Mouse (Mus musculus): ENCODE measurements around the gene Rbfox3. TPM values are rescaled to one million over a fixed set of nuclear protein-coding genes. Genes with fewer than 3 reads are reported as not detected.

Gene Rbfox3
- polyA plus RNA-seq, 1 experiment from 2014 or later, result 55.2 TPM

DNA sequence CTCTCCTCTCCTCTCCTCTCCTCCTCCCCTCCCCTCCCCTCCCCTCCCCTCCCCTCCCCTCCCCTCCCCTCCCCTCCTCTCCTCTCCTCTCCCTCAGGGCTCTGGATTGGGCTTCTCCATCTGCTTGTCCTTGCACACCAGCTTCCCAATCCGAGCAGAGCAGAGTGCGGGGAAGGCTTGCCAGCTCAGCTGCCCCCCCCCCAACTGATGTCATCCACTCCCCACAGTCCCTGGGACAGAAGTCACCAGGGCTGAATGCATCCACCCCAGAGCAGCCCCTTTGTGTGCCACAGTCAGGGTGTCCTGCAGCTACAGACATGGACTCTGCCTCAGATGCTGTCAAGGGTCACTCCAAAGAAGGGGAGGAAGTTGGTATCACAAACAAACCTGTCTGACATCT lies 4.5 kb upstream of the Rbfox3 start:
- peaks cover 44% of the 10 kb centered on the region for H3K4me1 ChIP-seq (replicated peaks)
- no peaks in the 10 kb centered on the region for H3K36me3 ChIP-seq
- no peak overlapping the region for H3K4me3 ChIP-seq
- H3K4me2 ChIP-seq, result 0 out of 2 replicates have a peak overlapping the region, but pooled peaks have one; percentile 29
- peak overlapping the region; percentile 90 for H3K27ac ChIP-seq
- no peaks in the 10 kb centered on the region for H3K27me3 ChIP-seq
- H3K9ac ChIP-seq, result no peak overlapping the region
- no peak for ATAC-seq (ENCODE audit: low FRiP score)
- H3K9me3 ChIP-seq, result no peaks in the 10 kb centered on the region
- 25% methylated on average over 2 of the region's 2 CpGs for WGBS

DNA sequence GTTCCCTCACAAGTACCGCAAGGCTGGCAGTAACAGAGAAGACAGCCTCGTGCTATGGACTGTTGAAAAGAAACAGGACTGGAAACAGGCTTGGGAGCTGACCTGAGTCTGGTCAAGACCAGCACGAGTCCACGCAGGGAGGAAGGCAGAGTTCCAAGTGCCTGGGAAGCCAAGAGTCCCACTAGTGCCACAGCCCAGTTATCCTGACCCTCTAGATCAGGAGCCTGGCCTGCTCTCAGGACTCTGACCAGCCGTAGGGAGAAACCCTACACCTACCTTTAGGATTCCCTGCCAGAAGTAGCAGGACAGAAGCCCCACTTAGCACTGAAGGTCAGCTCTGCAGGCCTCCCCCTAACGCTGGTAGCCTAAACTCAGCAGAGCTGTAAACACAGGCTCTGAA lies 1.3 kb upstream of the Rbfox3 start:
- H3K9me3 ChIP-seq, result no peaks in the 10 kb centered on the region
- no peaks in the 10 kb centered on the region for H3K36me3 ChIP-seq
- no peak overlapping the region for H3K4me2 ChIP-seq
- WGBS, result 73% methylated on average over 6 of the region's 6 CpGs
- ATAC-seq (ENCODE audit: low FRiP score), result no peak
- H3K27me3 ChIP-seq, result peaks cover 5% of the 10 kb centered on the region; the same call in 1 of the 2 replicates
- H3K4me1 ChIP-seq (replicated peaks), result peaks cover 48% of the 10 kb centered on the region
- no peak overlapping the region for H3K27ac ChIP-seq
- H3K9ac ChIP-seq, result no peak overlapping the region; the same call in 1 of the 2 replicates
- no peak overlapping the region for H3K4me3 ChIP-seq

DNA sequence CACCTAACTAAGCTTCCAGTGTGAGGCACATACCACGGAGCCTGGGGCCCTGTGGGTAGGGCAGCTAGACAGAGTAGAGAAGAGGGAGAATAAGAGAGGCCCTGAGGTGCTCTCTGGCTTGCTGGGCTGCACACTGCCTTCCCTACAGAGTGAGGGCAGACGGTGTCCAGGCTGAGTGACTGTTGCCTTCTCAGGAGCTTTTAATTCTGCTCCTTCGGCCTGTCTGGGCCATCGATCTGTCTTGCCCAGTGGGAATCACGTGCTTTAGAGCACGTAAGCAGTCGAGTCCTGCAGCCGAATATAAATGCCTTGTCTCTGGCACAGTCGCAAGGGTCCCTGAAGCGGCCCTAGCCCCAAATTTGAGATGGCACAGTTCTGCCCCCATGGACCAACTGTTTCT lies 641 bp downstream of the Rbfox3 start:
- H3K9me3 ChIP-seq, result no peaks in the 10 kb centered on the region

DNA sequence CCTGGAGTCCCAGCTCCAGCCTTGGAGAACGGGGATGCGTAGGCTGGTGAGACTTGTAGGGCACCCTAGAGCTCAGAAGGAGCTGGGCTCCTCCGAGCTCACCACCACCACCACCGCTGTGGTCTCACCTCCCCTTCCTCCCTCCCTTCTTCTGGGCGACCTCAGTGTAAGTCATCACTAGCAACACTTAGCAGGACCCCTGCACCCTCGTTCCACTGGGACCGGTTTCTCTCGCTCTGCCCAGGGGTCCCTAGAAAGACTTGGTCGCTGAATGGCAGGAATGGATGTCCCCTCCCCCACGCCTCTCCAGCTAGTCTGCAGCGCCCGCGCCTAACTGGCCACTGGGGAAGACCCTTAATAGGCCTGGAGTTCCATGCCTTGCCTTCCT lies 1.6 kb downstream of the Rbfox3 start:
- Histone ChIP-seq H3K4me1 (replicated peaks) (peaks cover 58% of the 10 kb centered on the region), H3K9me3 (no peaks in the 10 kb centered on the region), H3K9ac (peak overlapping the region; percentile 97), H3K4me3 (peak overlapping the region; percentile 84), H3K4me2 (peak overlapping the region; percentile 88), H3K36me3 (no peaks in the 10 kb centered on the region), H3K27me3 (peaks cover 22% of the 10 kb centered on the region), H3K27ac (peak overlapping the region; percentile 99)
- peak; percentile 37 for ATAC-seq (ENCODE audit: low FRiP score)
- under 1% methylated on average over 12 of the region's 13 CpGs for WGBS

More for the DNA sequence above, 641 bp downstream of the Rbfox3 start:
- no peaks in the 10 kb centered on the region for H3K36me3 ChIP-seq
- peak overlapping the region; percentile 99 for H3K27ac ChIP-seq
- no peak for ATAC-seq (ENCODE audit: low FRiP score)
- 0 out of 2 replicates have a peak overlapping the region, but pooled peaks have one; percentile 13 for H3K9ac ChIP-seq
- peak overlapping the region; percentile 88; the same call in 1 of the 2 replicates for H3K4me2 ChIP-seq
- H3K27me3 ChIP-seq, result peaks cover 22% of the 10 kb centered on the region
- H3K4me3 ChIP-seq, result no peak overlapping the region
- peaks cover 49% of the 10 kb centered on the region for H3K4me1 ChIP-seq (replicated peaks)
- 56% methylated on average over 10 of the region's 10 CpGs for WGBS

DNA sequence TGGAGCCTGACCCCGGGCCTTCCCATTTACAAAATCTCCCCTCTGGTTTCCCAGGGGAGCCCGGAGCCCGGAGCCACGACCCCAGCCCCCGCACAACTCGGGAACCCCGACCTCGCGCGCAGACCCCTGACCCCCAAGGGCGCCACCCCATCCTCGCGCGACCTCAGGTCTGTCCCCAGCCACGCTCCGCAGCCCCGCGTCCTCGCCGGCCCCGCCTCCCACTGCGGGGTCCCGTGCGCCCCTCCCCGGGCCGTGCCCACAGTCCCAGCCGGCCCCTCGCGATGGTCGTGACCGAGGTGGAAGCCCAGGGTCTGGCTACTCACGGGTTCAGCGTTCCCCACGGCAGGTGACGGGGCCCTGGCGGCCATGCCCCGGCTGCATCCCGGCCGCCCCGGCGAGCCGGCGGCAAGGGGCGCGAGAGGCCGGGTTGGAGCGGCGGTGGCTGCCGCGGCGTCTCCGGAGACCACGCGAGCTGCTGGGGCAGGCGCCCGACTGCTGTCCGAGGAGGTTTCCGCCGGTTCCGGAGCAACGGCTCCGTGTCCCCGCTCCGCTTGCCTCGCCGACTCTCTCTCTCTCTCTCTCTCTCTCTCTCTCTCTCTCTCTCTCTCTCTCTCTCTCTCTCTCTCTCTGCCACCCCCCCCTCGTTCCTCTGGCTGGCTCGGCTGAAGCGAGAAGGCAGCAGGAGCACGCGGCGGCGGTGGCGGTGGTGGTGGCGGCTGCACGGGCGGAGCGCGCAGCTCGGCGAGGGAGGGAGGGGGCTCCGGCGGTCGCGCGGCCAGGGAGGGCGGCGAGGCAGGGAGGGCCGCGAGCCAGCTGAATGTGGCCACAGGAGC lies 2.2 kb downstream of the Rbfox3 start:
- peak overlapping the region; percentile 99 for H3K27ac ChIP-seq
- no peaks in the 10 kb centered on the region for H3K36me3 ChIP-seq
- peak overlapping the region; percentile 97 for H3K9ac ChIP-seq
- WGBS, result under 1% methylated on average over 68 of the region's 90 CpGs
- H3K27me3 ChIP-seq, result peaks cover 22% of the 10 kb centered on the region
- H3K9me3 ChIP-seq, result no peaks in the 10 kb centered on the region
- peak overlapping the region; percentile 84 for H3K4me3 ChIP-seq
- ATAC-seq (ENCODE audit: low FRiP score), result peak; percentile 41
- peaks cover 63% of the 10 kb centered on the region for H3K4me1 ChIP-seq (replicated peaks)
- H3K4me2 ChIP-seq, result peak overlapping the region; percentile 88

DNA sequence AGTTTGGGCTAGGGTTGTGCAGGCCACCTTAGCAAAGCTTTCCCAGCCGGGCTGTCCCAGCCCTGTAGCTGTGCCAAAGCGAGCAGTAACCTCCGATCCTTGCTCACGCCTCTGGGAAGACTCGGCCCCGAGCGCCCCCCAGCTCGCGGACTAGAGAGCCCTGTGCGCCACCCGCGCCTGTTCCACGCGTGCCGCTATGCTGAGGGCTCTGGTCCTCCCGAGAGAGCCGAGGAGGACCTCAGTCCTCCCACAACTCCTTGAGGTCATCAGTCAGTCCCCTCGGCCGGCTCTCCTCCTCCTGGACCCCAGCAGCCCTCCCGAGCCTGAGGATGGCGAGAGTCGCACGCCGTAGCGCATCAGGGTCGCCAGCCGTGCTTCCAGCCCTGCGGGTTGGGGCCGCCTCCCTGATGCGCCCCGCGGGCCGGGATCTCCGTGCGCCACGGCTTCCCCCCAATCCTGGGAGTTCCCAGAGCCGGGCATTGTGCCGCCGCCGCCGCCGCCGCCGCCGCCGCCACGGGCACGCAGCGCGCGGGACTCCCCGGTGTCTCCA lies 2.9 kb downstream of the Rbfox3 start:
- Histone ChIP-seq H3K27ac (peak overlapping the region; percentile 99), H3K27me3 (peaks cover 22% of the 10 kb centered on the region), H3K4me3 (peak overlapping the region; percentile 84), H3K4me1 (replicated peaks) (peaks cover 64% of the 10 kb centered on the region), H3K36me3 (no peaks in the 10 kb centered on the region), H3K9ac (peak overlapping the region; percentile 97), H3K4me2 (peak overlapping the region; percentile 88), H3K9me3 (no peaks in the 10 kb centered on the region)
- under 1% methylated on average over 45 of the region's 52 CpGs for WGBS
- peak; percentile 26; the same call in 1 of the 2 replicates for ATAC-seq (ENCODE audit: low FRiP score)

DNA sequence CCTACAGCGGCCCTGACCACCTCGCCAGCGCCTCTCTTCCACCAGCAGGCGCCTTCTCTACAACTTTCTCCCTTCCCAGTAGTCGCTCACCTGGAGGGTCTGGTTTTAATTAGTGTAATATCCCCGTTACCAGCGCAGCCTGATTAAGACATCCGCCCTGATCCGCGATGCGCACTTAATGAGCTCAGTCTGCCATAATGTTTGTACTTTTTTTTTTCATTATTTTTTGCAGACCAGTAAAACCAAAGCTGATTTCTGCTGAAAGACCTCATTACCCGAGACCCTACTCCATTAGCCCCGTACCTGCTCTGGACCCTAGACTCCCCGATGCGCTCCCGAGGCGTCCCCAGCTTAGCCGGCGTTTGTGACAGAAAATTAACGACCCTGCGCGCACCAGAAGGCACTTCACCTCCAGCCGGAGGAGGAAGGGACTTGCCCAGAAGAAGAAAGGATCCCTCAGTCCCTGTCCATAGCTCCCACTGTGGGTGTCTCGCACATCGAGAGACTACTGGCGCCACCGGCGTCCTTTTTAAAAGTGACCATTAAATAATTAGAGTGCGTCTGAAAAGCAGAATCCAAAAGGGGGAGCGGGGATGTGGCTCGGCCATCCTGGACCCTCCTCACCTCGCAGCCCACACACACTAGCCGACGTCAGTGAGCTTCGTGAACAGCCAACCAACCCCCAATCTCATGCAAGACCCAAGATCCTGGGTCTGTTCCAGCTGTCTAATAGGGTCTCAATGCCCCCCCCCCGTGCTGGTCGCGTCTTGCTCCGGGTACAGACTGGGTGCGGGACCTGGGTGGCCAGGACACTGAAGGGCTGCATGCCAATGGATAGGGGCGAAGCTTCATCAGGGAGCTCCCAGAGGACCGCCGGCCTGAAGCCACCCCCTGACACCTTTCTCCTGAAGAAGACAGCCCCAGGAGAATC lies 3.7 kb downstream of the Rbfox3 start:
- H3K4me1 ChIP-seq (replicated peaks), result peaks cover 64% of the 10 kb centered on the region
- ATAC-seq (ENCODE audit: low FRiP score), result no peak
- 1% methylated on average over 43 of the region's 43 CpGs for WGBS

DNA sequence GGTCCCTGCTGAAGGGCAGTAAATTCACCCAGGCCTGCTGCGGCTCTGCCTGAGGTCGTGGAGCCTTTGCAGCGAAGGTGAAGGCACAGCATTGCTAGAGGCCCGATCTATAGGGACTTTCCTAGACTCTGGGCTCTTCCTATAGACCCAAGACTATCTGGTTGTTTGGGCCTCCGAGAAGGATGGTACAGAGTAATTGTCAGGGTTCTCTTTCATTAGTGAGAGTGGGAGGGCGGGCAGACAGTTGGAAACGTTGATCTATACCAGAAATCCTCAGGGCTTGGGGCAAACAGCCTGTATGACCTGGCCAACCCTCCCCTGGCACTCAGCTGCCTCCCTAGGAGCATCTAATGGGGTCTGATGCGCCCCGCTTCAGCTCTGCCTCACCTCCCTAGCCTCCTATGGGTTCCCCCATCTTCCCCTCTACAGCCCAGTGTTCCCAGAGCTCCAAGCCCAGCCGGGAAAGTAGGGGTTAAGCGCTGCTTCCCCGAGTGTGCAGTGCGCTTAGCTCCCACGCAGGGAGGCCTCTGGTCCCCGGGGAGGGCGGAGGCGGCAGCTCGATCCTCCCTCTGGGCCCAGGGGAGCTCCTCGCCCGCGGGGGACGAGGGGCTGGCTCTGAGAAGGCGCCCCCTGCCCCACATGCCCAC lies 4.5 kb downstream of the Rbfox3 start:
- WGBS, result 7% methylated on average over 20 of the region's 23 CpGs
- Histone ChIP-seq H3K9ac (peak overlapping the region; percentile 97), H3K9me3 (no peaks in the 10 kb centered on the region), H3K27me3 (peaks cover 22% of the 10 kb centered on the region), H3K27ac (peak overlapping the region; percentile 99), H3K4me2 (peak overlapping the region; percentile 88), H3K4me1 (replicated peaks) (peaks cover 64% of the 10 kb centered on the region), H3K36me3 (no peaks in the 10 kb centered on the region), H3K4me3 (peak overlapping the region; percentile 84)
- no peak for ATAC-seq (ENCODE audit: low FRiP score)

More for the DNA sequence above, 3.7 kb downstream of the Rbfox3 start:
- H3K36me3 ChIP-seq, result no peaks in the 10 kb centered on the region
- H3K9ac ChIP-seq, result peak overlapping the region; percentile 97
- peak overlapping the region; percentile 99 for H3K27ac ChIP-seq
- peak overlapping the region; percentile 88 for H3K4me2 ChIP-seq
- peaks cover 22% of the 10 kb centered on the region for H3K27me3 ChIP-seq
- no peaks in the 10 kb centered on the region for H3K9me3 ChIP-seq
- H3K4me3 ChIP-seq, result peak overlapping the region; percentile 84

DNA sequence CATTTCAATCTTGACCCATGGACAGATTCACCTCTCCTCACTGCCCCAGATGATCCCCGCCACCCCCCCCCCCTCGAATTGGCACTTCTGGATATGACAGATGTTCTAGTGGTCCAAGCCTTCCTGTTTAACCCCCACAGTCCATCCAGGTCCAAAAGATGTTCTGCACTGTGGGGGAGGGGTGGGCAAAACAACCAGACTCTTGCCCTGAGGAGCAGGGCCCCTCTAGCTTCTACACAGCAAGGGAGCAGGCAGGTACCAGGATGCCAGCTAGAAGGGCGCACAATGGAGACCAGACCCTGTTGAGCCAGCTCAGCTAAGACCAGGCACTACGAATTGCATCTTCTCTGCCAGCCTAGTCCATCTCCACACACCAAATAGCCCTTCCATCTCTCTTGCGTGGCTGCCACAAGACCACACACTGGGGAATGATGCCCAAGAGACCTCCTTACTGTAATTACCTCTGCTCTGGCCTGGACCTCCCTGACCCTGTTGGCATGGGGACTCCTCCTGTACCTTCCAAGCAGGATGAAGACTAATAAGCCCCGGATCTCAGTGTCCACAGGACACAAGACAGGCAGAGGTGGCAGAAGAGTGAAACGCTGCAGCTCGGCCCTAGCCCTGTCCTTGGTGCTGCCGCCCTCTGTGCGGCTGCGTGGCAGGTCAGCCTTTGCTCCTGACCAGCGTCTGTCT lies 5.1 kb downstream of the Rbfox3 start:
- Histone ChIP-seq H3K9ac (peak overlapping the region; percentile 97), H3K27ac (peak overlapping the region; percentile 99), H3K27me3 (peaks cover 22% of the 10 kb centered on the region), H3K4me3 (peak overlapping the region; percentile 84), H3K9me3 (no peaks in the 10 kb centered on the region), H3K4me1 (replicated peaks) (peaks cover 65% of the 10 kb centered on the region), H3K36me3 (no peaks in the 10 kb centered on the region), H3K4me2 (peak overlapping the region; percentile 88)
- no peak for ATAC-seq (ENCODE audit: low FRiP score)
- WGBS, result 24% methylated on average over 12 of the region's 12 CpGs

DNA sequence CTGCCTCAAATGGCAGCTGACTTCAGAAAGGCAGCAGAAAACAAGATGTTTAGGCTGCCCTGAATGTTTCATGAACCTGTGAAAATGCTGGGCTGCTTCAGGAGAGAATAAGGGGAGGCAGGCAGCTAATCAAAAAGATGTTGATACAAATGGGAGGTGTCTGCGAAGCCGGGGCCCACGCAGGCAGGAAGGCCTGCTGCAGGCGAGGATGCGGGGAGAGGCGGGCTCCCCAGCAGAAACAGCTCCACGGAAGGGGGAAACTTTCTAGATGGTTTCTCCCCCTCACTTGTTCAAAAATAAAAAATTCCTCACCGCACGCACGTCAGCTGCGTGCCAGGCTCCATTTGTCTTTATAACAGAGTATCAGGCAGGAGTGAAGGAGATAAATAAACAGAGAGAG lies 5.7 kb downstream of the Rbfox3 start:
- peaks cover 65% of the 10 kb centered on the region for H3K4me1 ChIP-seq (replicated peaks)
- 39% methylated on average over 11 of the region's 11 CpGs for WGBS

DNA sequence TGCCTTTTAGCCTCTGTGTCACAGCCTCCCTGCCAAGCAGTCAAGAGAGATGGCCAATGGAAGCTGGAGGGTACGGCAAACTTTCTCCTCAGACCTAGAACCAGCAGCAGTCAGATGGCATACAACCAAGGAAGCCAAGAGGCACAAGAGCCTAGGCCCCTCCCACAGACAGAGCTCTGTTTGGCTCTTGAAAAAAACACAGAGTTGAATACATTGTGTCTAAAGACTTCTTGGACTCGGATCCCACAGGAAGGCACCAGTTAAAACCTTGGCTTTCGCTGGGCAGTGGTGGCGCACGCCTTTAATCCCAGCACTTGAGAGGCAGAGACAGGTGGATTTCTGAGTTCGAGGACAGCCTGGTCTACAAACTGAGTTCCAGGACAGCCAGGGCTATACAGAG lies 7.1 kb downstream of the Rbfox3 start:
- Histone ChIP-seq H3K27me3 (peaks cover 22% of the 10 kb centered on the region), H3K27ac (peak overlapping the region; percentile 18; the same call in 1 of the 2 replicates), H3K4me1 (replicated peaks) (peaks cover 67% of the 10 kb centered on the region), H3K9me3 (no peaks in the 10 kb centered on the region), H3K4me2 (no peak overlapping the region), H3K36me3 (no peaks in the 10 kb centered on the region), H3K4me3 (no peak overlapping the region), H3K9ac (no peak overlapping the region)
- no peak for ATAC-seq (ENCODE audit: low FRiP score)
- 87% methylated on average over 6 of the region's 6 CpGs for WGBS

More for the DNA sequence above, 5.7 kb downstream of the Rbfox3 start:
- Histone ChIP-seq H3K27me3 (peaks cover 22% of the 10 kb centered on the region), H3K36me3 (no peaks in the 10 kb centered on the region), H3K4me2 (peak overlapping the region; percentile 88), H3K4me3 (peak overlapping the region; percentile 84), H3K9ac (peak overlapping the region; percentile 97), H3K27ac (peak overlapping the region; percentile 99), H3K9me3 (no peaks in the 10 kb centered on the region)
- ATAC-seq (ENCODE audit: low FRiP score), result no peak
